Mouse (Mus musculus) monocyte, adult 5-6 weeks (primary cell): ENCODE results near the gene Fam49a. TPM values are rescaled to one million over a fixed set of nuclear protein-coding genes. Genes with fewer than 3 reads are reported as not detected.

Experiments used
- ATAC-seq: fragments of 153-309, 156-312 bp; replicated peaks from 2 replicates; pipeline ENCODE4 v1.8.0; 2017; ENCODE audit warnings: mild to moderate bottlenecking; ENCODE audit not compliant: low TSS enrichment, insufficient number of reproducible peaks, severe bottlenecking, poor library complexity, low FRiP score
- total RNA-seq: library from RNA; stranded (forward); fragments of 200-1000, 200-491, 200-594 nt; gene quantifications from 3 replicates; pipeline ENCODE4 v1.2.3, GENCODE M21; 2017

Gene Fam49a
- total RNA-seq, 1 experiment from 2014 or later, result 246 TPM

GRCm38 (mm10) chr12:12263371-12263791 is 1.4 kb downstream of the Fam49a start:
- ATAC-seq, result peak; percentile 6; the same call in 1 of the 2 replicates

DNA sequence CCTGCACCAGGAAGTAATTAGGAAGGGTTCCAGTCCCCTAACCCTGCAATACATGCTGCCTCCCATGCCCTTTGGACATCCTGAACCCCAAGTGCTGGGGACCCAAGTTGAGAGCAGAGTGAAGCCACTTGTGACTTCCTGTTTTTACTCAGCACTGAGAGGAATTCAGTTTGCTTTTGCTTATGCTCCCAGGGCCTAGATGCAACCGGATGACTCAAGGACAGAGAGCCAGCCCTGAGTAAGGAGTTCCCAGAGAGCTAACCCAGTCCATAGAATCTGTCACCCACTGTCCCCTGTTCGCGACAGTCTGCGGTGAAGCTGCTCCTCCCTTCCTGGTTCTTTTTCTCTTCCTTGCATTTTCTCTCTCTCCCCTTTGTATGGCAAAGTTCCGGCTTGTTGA is 2.2 kb downstream of the Fam49a start:
- ATAC-seq, result peak; percentile 73

DNA sequence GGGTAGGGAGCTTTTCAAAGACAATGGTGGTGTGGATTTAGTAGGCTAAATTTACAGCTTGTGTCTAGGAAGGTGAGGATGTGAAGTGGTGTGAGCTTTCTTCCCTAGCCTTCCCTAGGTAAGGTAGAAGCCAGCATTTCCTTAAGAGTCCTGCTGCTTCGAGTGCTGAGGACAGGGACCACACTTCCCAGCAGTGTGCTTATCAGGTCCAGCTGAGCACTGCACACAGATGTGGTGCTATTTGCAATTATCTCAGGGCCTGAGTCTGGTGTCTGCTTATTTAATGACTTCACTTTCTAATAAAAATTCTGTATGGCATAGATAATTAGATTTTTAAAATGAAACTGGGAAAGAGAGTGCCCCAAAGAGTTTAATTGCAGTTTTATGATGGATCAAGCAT is 4.6 kb downstream of the Fam49a start:
- no peak for ATAC-seq

GRCm38 (mm10) chr12:12270495-12270894 is 8.6 kb downstream of the Fam49a start:
- peak; percentile 89 for ATAC-seq

DNA sequence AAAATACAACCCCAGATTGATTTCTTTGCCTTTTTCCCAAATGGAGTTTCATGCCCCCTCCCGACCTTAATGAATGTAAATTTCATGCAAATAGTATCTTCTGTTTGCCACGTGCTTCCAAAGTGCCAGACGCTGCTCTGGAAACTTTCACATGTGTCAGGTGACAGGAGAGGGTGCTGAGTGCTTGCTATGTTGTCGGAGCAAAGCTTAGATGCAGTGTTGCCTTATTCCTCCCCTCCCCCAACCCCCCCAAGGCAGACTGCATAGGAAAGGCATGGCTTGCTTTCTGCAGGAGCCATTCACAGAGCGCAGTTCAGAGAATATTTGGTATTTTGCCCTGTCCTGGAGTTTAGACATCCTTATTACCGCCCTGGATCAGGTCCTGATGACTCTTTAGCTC is 12.2 kb downstream of the Fam49a start:
- no peak for ATAC-seq

- no peak for ATAC-seq
These were observed 13.3 kb downstream of the Fam49a start for GRCm38 (mm10) chr12:12275124-12275779.

DNA sequence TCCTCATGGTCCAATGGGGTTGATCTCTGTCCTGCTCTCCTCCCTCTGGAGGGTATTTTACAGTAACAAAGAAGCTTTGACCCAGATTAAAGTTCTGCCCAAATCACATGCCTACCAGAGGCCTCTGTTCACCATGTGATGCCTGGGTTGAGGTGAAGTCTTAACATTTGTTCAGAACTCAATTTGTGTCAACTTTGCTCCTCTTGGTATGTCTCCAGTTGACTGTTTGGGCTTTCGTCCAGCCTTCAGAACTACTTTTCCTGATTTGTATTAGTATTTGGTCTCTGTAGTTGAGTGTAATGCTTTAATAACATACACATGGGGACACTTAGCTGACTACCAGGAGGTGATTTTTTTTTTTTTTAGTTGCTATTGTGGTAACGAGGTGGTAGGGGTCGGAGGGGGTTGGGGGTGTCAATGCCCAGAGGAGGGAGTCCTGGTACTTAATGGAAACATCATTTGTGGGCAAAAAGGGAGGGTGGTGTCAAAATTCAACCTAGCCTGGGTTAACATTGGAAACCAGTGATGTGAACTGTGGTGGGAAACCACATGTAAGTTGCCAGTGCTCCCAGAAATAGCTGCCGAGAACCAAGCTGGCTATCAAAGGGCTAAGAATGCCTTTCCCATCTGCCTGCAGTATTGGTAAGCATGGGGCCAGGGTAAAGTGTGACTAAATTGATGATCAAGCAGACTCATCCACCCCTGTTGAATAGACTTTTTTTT is 16.0 kb downstream of the Fam49a start:
- 0 out of 2 replicates have a peak, but pooled peaks have one; percentile 13 for ATAC-seq

GRCm38 (mm10) chr12:12278464-12278872 is 16.5 kb downstream of the Fam49a start:
- peak; percentile 21 for ATAC-seq

DNA sequence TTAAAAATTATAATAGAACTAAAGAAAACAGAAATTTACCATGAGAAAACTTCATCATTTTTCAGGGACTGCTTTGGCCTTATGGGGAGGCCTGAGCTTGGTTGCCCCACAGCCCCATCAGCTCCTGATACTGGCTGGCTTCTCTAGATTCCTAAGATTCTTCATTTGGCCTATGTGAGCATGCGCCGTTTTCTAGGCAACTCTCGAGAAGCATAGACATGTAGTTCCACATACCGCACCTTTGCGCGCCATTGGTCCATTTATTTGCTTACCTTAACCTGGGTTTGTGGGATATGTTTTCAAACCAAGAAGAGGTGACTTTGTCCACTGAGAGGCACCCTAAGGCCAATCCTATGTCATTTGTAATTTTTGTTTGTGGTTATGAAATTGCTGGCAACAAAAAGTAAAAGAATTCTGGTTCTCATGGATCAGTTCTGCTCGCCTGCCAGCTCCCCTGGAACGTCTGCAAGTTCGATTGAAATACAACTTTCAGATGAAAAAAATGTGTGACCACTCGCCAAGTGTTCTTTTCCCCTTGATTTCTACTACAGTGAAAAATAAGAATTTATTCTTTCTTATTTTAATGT is 21.9 kb downstream of the Fam49a start:
- no peak for ATAC-seq

GRCm38 (mm10) chr12:12284521-12284920 is 22.6 kb downstream of the Fam49a start:
- ATAC-seq, result no peak

- no peak for ATAC-seq
These were observed 25.3 kb downstream of the Fam49a start for GRCm38 (mm10) chr12:12287131-12287786.

DNA sequence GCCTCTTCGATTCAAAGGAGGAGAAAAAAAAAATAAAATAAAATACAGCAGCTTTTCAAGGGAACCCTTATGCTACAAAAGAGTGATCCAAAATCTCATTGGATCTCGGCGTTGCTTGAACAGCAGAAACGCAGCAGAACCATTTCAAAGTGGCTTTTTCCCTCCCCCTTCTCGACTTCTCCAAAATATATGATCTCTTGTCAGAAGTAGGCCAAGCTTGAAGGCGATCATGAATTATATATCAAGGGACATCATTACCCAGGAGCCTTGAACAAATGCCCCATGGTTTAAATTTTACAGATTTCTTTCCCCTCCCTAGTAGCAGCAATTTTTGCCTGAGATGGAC is 25.8 kb downstream of the Fam49a start:
- no peak for ATAC-seq

DNA sequence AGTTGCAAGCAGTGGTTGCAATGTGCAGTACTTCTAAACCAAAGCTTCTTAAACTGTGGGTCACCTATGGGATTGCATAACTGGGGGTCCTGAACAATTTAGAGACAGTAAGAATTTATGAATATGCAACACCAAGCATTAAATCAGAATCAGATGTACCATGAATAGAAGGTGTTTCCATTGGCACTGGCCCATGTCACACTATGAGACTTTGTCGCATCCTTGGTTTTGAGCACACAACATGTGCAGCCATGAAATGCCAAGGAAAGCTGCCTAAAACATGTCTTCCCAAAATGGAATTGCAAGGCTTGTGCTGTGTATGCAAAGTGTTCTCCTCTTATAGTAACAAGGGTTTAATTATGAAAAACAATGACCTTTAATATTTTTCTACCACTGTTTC is 26.6 kb downstream of the Fam49a start:
- ATAC-seq, result no peak

DNA sequence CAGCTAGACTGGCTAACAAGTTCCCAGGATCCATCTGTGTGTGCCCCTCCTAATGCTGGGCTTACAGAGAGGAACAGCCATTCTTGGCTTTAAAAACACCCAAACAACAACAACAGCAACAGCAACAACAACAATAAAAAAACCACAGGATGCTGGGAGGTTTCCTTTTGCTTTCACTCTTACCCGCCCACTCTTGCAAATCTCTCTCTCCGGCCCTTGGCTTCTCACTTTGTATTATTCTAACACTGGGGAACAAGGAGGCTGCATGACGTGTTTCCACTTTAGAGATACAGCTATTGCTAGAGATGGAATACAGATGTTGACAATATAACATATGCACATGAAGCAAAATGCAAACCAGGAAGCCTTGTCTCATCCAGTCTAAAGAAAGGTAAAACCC is 27.7 kb downstream of the Fam49a start:
- no peak for ATAC-seq

- no peak for ATAC-seq
These were observed 30.2 kb downstream of the Fam49a start for GRCm38 (mm10) chr12:12292043-12292618.

- ATAC-seq, result peak; percentile 67
These were observed 32.6 kb downstream of the Fam49a start for GRCm38 (mm10) chr12:12294380-12295171.

- ATAC-seq, result no peak
These were observed 36.5 kb downstream of the Fam49a start for GRCm38 (mm10) chr12:12298451-12298850.

- ATAC-seq, result no peak
These were observed 37.4 kb downstream of the Fam49a start for GRCm38 (mm10) chr12:12299303-12299702.
